Mouse (Mus musculus) left cerebral cortex, adult 2 months (tissue): Measurements from ENCODE around the gene Cerk. TPM values are rescaled to one million over a fixed set of nuclear protein-coding genes. Genes with fewer than 3 reads are reported as not detected.
"Not testable (repeated sequence)": the region's sequence is repeated elsewhere in the genome, so short reads cannot be mapped to it uniquely, and the experiment has no call there.

Source experiments
- DNase-seq, 2 experiments: peaks; one replicate each; pipeline ENCODE4 v3.0.0; 2021 to 2022; ENCODE audit warnings: low spot score in 2 of 2, mixed read lengths in 1 of 2; ENCODE audit errors: extremely low spot score in 1 of 2
- H3K27ac ChIP-seq: fragments of 200-600 bp; 2 replicates; pipeline ENCODE4 v1.8.1; 2022
- H3K4me3 ChIP-seq: fragments of 200-600 bp; 2 replicates; pipeline ENCODE4 v1.8.1; 2022
- CTCF ChIP-seq: fragments of 200-600 bp; IDR thresholded peaks from 2 replicates; pipeline ENCODE4 v1.8.1; 2022; ENCODE audit warnings: antibody characterized with exemption, mild to moderate bottlenecking, moderate library complexity
- intact Hi-C: fragments of 180-260 bp; cut with DNase I; formaldehyde crosslinking; loops from one replicate; pipeline ENCODE4 v1.15.1; 2025
- total RNA-seq, 2 experiments: library from RNA; stranded (reverse); gene quantifications; 2 replicates each; pipeline ENCODE4 v1.2.3; 2021

Cerk gene
- total RNA-seq, 2 experiments from 2014 or later = 57.9 to 59.0 TPM

DNA sequence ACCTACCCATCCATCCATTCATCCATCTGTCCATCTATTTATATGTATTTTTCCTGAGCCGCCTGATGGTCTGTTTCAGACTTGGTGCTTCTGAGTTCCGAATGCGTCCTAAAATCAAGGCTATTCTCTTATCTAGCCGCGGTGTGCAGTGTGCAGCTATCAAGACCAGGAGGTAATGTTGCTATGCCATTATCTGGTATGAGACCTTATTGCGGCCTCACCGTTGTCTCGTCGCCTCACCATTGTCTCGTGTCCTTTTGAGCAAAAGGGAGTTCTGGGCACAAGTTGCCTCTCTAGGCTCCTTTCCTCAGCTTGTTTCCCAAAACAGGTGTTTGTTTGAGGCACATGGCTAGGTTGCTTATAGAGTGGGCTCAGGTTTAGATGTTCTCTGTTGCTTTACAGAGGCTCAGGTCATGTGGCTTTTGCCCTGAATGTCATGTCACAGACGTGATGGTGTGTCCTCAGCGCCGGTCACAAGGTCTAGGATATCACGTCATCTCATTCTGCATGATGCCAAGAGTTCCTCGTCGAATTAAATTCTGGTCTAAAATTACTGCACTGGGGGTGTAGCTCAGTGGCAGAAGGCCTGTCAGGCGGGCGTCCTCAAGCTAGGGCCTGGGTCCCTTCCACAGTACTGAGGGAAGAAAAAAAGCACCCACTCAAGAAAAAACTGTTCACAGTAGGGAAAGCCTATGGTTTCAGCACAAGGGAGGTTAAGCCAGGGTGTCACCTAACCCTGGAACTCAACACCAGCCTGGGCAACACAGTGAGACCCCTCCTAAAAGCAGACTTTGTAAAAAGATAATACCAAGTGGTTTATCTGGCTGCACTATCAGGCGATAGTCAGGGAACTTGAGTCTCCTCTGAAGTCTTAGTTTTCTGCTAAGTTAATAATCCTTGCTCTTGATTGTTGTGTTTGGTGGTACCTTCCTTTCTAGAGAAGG lies 81.3 kb downstream of the Cerk start:
- no peak for DNase-seq
- Histone ChIP-seq H3K4me3 (no peak overlapping the region), H3K27ac (peak overlapping the region; percentile 36)
- TF ChIP-seq CTCF = no peak
- intact Hi-C loops = no loop called here

DNA sequence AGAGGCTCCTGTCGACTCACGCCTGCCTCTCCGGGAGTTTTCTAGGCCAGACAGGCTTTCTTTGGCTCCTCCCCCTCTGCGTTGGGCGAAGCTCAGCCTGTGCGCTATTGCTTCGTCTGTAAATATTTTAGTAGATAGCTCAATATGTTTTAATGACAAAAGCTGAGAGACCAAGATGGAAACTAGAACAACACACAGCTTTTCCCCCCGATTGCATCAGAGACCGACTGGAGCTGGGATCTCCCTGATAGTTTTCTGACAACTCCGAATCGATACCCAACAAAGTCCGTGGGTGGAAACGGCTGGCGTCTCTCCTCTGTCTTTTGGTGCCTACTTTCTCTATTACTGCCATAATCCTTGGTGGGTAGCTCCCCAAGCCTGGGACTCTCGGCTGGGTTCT lies 83.6 kb downstream of the Cerk start:
- no peak for TF ChIP-seq CTCF
- Histone ChIP-seq H3K27ac (no peak overlapping the region; the same call in 1 of the 2 replicates), H3K4me3 (no peak overlapping the region)
- intact Hi-C loops = no loop called here
- DNase-seq = no peak

DNA sequence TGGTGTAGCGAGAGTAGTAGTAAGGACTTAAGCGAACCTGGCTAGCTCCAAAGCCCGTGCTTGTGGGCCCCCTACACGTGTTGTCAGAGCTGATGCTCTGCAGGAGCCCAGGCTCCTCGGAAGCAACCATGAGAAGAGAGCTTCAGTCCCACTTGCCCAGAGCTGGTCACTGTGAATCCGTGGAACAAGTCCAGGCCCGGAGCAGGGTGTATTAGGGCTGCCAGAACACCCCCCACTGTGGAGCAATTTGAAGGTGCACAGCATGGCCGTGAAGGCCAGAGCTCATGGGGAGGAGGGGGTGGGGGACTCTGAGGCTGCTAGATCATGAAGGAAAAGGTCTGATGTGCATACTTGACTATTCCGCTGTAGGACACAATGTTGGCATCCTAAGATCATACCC lies 84.4 kb downstream of the Cerk start:
- Histone ChIP-seq H3K27ac (peak overlapping the region; percentile 8), H3K4me3 (no peak overlapping the region)
- TF ChIP-seq CTCF = no peak
- DNase-seq = no peak
- intact Hi-C loops = no loop called here

DNA sequence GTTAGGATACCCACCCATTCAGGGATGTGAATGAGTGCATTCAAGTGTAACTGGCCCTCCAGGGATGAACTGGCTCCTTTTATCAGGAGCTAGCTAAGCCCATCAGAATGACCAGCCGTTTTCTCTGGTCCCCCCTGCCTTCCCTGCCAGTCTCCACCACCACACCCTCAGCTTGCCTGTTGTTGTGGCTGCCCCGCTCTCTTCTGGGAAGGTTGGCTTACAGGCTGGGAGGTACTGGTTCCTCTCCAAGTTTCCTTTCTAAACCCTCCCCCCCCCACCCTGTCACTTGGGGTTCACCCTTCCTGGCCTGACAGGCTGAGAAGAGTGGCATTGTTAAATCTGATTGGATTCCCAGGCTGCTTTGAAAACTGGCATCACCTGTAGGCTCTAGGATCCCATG lies 88.1 kb downstream of the Cerk start:
- no peak for DNase-seq
- no peak overlapping the region for H3K27ac ChIP-seq
- TF ChIP-seq CTCF = no peak
- intact Hi-C loops = no loop called here
- no peak overlapping the region for H3K4me3 ChIP-seq

- H3K4me3 ChIP-seq, H3K27ac ChIP-seq, intact Hi-C loops, DNase-seq: not testable (repeated sequence)
Measured at GRCm38 (mm10) chr15:86096604-86097020, 89.3 kb downstream of the Cerk start.

- no peak for TF ChIP-seq CTCF
- DNase-seq = no peak
- Histone ChIP-seq H3K27ac (no peak overlapping the region), H3K4me3 (no peak overlapping the region)
- intact Hi-C loops = no loop called here
Measured at GRCm38 (mm10) chr15:86095722-86096603, 90.0 kb downstream of the Cerk start.

DNA sequence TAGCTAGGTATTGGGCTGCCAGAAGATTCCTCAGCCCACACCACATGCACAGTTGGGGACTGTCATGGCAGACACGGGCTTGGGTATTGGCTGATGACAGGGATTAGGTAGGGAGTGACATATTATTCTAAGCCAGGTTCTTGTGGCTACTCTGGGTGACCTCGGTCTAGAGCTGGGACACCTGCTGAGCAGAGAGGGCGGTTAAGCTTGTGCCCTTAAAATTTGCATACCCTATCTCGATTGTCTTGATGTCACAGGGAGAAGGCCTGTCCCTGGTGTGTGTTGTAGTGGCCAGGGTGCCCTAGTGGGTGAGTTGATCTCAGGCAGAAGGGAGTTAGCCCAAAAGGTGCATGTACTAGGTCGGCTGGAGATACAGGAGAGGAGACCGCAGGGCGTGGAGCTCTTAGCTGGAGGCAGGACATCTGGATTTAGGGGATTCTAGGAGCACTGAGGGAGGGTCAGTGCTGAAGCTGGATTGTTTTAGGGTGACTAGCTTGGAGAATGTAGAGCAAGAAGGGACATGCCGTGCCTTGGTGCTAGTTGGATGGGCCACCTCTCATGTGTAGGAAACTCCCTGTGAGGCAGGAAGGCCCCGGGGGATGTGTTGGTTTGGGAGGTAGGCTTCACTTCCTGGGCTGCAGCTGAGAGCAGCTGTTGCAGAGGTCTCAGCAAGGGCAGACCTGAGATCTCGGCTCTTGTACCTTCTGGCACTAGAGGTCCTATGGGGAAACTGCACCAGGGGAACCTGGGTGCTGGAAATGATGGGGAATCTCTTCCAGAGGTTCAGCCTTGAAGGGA lies 91.4 kb downstream of the Cerk start:
- H3K27ac ChIP-seq = no peak overlapping the region
- no peak overlapping the region for H3K4me3 ChIP-seq
- intact Hi-C loops = no loop called here
- no peak for DNase-seq
- TF ChIP-seq CTCF = no peak

DNA sequence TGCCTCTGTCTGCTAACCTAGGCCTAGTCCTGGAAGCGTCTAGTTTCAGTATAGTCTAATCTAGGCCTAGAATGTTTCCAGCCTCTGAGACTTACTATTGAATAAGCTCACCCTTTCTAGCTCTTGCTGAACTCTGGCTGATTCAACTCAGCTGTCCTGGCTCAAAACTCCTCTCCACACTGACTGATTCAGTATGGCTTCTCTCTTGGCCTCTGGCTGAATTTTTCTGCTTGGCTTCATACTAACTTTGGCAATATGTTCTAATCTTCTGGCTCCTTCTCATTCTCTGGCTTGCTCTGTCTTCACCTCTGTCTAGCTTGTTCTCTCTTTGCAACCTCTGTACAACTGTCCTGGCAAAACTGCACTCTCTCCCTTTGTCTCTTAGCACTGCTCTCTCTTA lies 92.7 kb downstream of the Cerk start:
- no peak overlapping the region for H3K4me3 ChIP-seq
- no peak for DNase-seq
- intact Hi-C loops = no loop called here
- TF ChIP-seq CTCF = no peak
- H3K27ac ChIP-seq = no peak overlapping the region

- no peak overlapping the region for H3K4me3 ChIP-seq
- no peak for TF ChIP-seq CTCF
- DNase-seq = no peak
- intact Hi-C loops = no loop called here
- no peak overlapping the region for H3K27ac ChIP-seq
Measured at GRCm38 (mm10) chr15:86091998-86092670, 93.8 kb downstream of the Cerk start.

- H3K27ac ChIP-seq = peak overlapping the region; percentile 57; the same call in 1 of the 2 replicates
- H3K4me3 ChIP-seq = no peak overlapping the region
- no peak for TF ChIP-seq CTCF
- DNase-seq = no peak
- intact Hi-C loops = no loop called here
Measured at GRCm38 (mm10) chr15:86091201-86091997, 94.5 kb downstream of the Cerk start.
